Mouse (Mus musculus) lung, embryonic 16.5 days (tissue): Measurements from ENCODE around the gene Dtd1. TPM values are rescaled to one million over a fixed set of nuclear protein-coding genes. Genes with fewer than 3 reads are reported as not detected.
"Not testable (repeated sequence)": the region's sequence is repeated elsewhere in the genome, so short reads cannot be mapped to it uniquely, and the experiment has no call there.

Experiments
- ATAC-seq: fragments of 200-750 bp; cut with Nextera tagmentation; 2 replicates; pipeline ENCODE4 v1.8.0; 2017; ENCODE audit warnings: low read depth, mild to moderate bottlenecking, moderate library complexity
- H3K27ac ChIP-seq: fragments of 300-500 bp; sonication (generic); 2 replicates; pipeline ENCODE4 v1.5.1; 2014; ENCODE audit warnings: mild to moderate bottlenecking, control low read depth, low read length
- H3K27me3 ChIP-seq: fragments of 300-500 bp; sonication (generic); 2 replicates; pipeline ENCODE4 v1.6.1; 2014; ENCODE audit warnings: low read depth, low read length, mixed read lengths; ENCODE audit not compliant: control insufficient read depth, insufficient read depth
- H3K36me3 ChIP-seq: fragments of 300-500 bp; sonication (generic); 2 replicates; pipeline ENCODE4 v1.6.1; 2014; ENCODE audit warnings: low read length; ENCODE audit not compliant: control insufficient read depth, insufficient read depth
- H3K4me1 ChIP-seq: fragments of 300-500 bp; sonication (generic); replicated peaks from 2 replicates; pipeline ENCODE4 v1.6.1; 2014; ENCODE audit warnings: low read length, mixed read lengths; ENCODE audit not compliant: control insufficient read depth, insufficient read depth
- H3K4me2 ChIP-seq: fragments of 300-500 bp; sonication (generic); 2 replicates; pipeline ENCODE4 v1.6.1; 2014; ENCODE audit warnings: low read depth, low read length, control low read depth
- H3K4me3 ChIP-seq: fragments of 300-500 bp; sonication (generic); 2 replicates; pipeline ENCODE4 v1.5.1; 2014; ENCODE audit warnings: mild to moderate bottlenecking, low read length, control low read depth
- H3K9ac ChIP-seq: fragments of 300-500 bp; sonication (generic); 2 replicates; pipeline ENCODE4 v1.6.1; 2014; ENCODE audit warnings: low read length, control low read depth
- H3K9me3 ChIP-seq: fragments of 300-500 bp; sonication (generic); 2 replicates; pipeline ENCODE4 v1.6.1; 2016; ENCODE audit warnings: low read length; ENCODE audit not compliant: control insufficient read depth
- WGBS: fragments of 180-500 bp; shearing (Covaris S2); extraction: QIAGEN DNeasy Blood & Tissue Kit; methylation state at CpG from one replicate; pipeline ENCODE4 v1.1.7; 2014; 5-methylcytosine and 5-hydroxymethylcytosine counted together
- polyA plus RNA-seq: library from polyadenylated mRNA; unstranded; fragments of >200 nt; fragmentation: Nextera tagmentation; extraction: Ambion mirVana; gene quantifications from 2 replicates; pipeline ENCODE4 v1.2.1, GENCODE M21; 2015

The Dtd1 gene
- polyA plus RNA-seq = 38.1 and 42.0 TPM in 2 replicates

- Histone ChIP-seq H3K27ac (no peak within 1 kb of the TSS), H3K4me2 (peak within 1 kb of the TSS; percentile 74), H3K36me3 (no peaks in the 10 kb centered on the region), H3K4me1 (0 out of 2 replicates have a peak, but pooled peaks cover 3% of the 10 kb centered on the region), H3K27me3 (no peaks in the 10 kb centered on the region), H3K4me3 (peak within 1 kb of the TSS; percentile 57), H3K9me3 (no peaks in the 10 kb centered on the region), H3K9ac (peak within 1 kb of the TSS; percentile 81)
- 2% methylated on average over 50 of the region's 50 CpGs for WGBS
- peak; percentile 97 for ATAC-seq
These were observed at the start of gene Dtd1 for GRCm38 (mm10) chr2:144599831-144600687. Gene Dtd1, plus strand, starts transcription at chr2:144599897.

- WGBS = 0% methylated on average over 17 of the region's 17 CpGs
- Histone ChIP-seq H3K27ac (peak within 1 kb of the TSS; percentile 89), H3K9me3 (no peaks in the 10 kb centered on the region), H3K27me3 (no peaks in the 10 kb centered on the region), H3K4me3 (peak within 1 kb of the TSS; percentile 89), H3K9ac (peak within 1 kb of the TSS; percentile 89), H3K4me1 (peaks cover 4% of the 10 kb centered on the region; the same call in 1 of the 2 replicates), H3K36me3 (0 out of 2 replicates have a peak, but pooled peaks cover 3% of the 10 kb centered on the region), H3K4me2 (peak within 1 kb of the TSS; percentile 65)
- peak; percentile 92 for ATAC-seq
These were observed 49.2 kb upstream of the Dtd1 start, which contains the start of gene Rbbp9 for GRCm38 (mm10) chr2:144550529-144550928. Gene Rbbp9, minus strand, starts transcription at chr2:144550869.

GRCm38 (mm10) chr2:144553905-144554304 is 45.8 kb upstream of the Dtd1 start:
- H3K9me3 ChIP-seq = no peaks in the 10 kb centered on the region
- H3K27ac ChIP-seq = no peak overlapping the region
- no peak overlapping the region for H3K4me3 ChIP-seq
- WGBS = 92% methylated on average over 3 of the region's 3 CpGs
- no peaks in the 10 kb centered on the region for H3K27me3 ChIP-seq
- H3K9ac ChIP-seq = no peak overlapping the region
- H3K36me3 ChIP-seq = no peaks in the 10 kb centered on the region
- peaks cover 14% of the 10 kb centered on the region for H3K4me1 ChIP-seq
- ATAC-seq = no peak
- H3K4me2 ChIP-seq = no peak overlapping the region

GRCm38 (mm10) chr2:144555286-144555819 is 44.3 kb upstream of the Dtd1 start:
- no peaks in the 10 kb centered on the region for H3K27me3 ChIP-seq
- no peaks in the 10 kb centered on the region for H3K9me3 ChIP-seq
- no peaks in the 10 kb centered on the region for H3K36me3 ChIP-seq
- peak overlapping the region; percentile 49 for H3K4me2 ChIP-seq
- peak overlapping the region; percentile 97 for H3K27ac ChIP-seq
- peak overlapping the region; percentile 90 for H3K4me3 ChIP-seq
- H3K9ac ChIP-seq = peak overlapping the region; percentile 67
- under 1% methylated on average over 14 of the region's 14 CpGs for WGBS
- H3K4me1 ChIP-seq = peaks cover 10% of the 10 kb centered on the region
- peak; percentile 21 for ATAC-seq

- ATAC-seq = peak; percentile 98
- no peaks in the 10 kb centered on the region for H3K36me3 ChIP-seq
- no peaks in the 10 kb centered on the region for H3K9me3 ChIP-seq
- H3K4me3 ChIP-seq = peak within 1 kb of the TSS; percentile 90
- H3K9ac ChIP-seq = peak within 1 kb of the TSS; percentile 83
- H3K27ac ChIP-seq = peak within 1 kb of the TSS; percentile 97
- H3K27me3 ChIP-seq = no peaks in the 10 kb centered on the region
- H3K4me2 ChIP-seq = peak within 1 kb of the TSS; percentile 64
- WGBS = 0% methylated on average over 44 of the region's 44 CpGs
- H3K4me1 ChIP-seq = peaks cover 10% of the 10 kb centered on the region
These were observed 43.7 kb upstream of the Dtd1 start, which contains the start of gene Sec23b for GRCm38 (mm10) chr2:144555820-144556552. Gene Sec23b, plus strand, starts transcription at chr2:144556229.

GRCm38 (mm10) chr2:144588723-144589122 is 11.0 kb upstream of the Dtd1 start:
- Histone ChIP-seq H3K9ac (no peak overlapping the region), H3K4me2 (no peak overlapping the region), H3K9me3 (no peaks in the 10 kb centered on the region), H3K4me1 (no peaks in the 10 kb centered on the region), H3K4me3 (no peak overlapping the region), H3K27me3 (no peaks in the 10 kb centered on the region), H3K36me3 (peaks cover 44% of the 10 kb centered on the region), H3K27ac (no peak overlapping the region)
- 65% methylated on average over 4 of the region's 4 CpGs for WGBS
- ATAC-seq = no peak

- WGBS = 68% methylated on average over 8 of the region's 8 CpGs
- H3K27ac ChIP-seq, ATAC-seq, H3K9ac ChIP-seq, H3K9me3 ChIP-seq, H3K27me3 ChIP-seq, H3K4me1 ChIP-seq, H3K4me3 ChIP-seq, H3K4me2 ChIP-seq: not testable (repeated sequence)
- peaks cover 12% of the 10 kb centered on the region for H3K36me3 ChIP-seq
These were observed 6.7 kb upstream of the Dtd1 start for GRCm38 (mm10) chr2:144593036-144593435.

GRCm38 (mm10) chr2:144593951-144594651 is 5.6 kb upstream of the Dtd1 start, which contains the start of gene Smim26:
Gene Smim26, plus strand, starts transcription at chr2:144594054.
- H3K9ac ChIP-seq = peak within 1 kb of the TSS; percentile 79
- H3K4me2 ChIP-seq = peak within 1 kb of the TSS; percentile 76
- ATAC-seq = peak; percentile 99
- H3K36me3 ChIP-seq = peaks cover 2% of the 10 kb centered on the region; the same call in 1 of the 2 replicates
- no peaks in the 10 kb centered on the region for H3K4me1 ChIP-seq
- H3K9me3 ChIP-seq = no peaks in the 10 kb centered on the region
- H3K27me3 ChIP-seq = no peaks in the 10 kb centered on the region
- H3K27ac ChIP-seq = no peak within 1 kb of the TSS
- H3K4me3 ChIP-seq = peak within 1 kb of the TSS; percentile 76
- under 1% methylated on average over 31 of the region's 31 CpGs for WGBS
